ENCODE assay signal across 9 mouse cellular contexts in the genomic region with DNA sequence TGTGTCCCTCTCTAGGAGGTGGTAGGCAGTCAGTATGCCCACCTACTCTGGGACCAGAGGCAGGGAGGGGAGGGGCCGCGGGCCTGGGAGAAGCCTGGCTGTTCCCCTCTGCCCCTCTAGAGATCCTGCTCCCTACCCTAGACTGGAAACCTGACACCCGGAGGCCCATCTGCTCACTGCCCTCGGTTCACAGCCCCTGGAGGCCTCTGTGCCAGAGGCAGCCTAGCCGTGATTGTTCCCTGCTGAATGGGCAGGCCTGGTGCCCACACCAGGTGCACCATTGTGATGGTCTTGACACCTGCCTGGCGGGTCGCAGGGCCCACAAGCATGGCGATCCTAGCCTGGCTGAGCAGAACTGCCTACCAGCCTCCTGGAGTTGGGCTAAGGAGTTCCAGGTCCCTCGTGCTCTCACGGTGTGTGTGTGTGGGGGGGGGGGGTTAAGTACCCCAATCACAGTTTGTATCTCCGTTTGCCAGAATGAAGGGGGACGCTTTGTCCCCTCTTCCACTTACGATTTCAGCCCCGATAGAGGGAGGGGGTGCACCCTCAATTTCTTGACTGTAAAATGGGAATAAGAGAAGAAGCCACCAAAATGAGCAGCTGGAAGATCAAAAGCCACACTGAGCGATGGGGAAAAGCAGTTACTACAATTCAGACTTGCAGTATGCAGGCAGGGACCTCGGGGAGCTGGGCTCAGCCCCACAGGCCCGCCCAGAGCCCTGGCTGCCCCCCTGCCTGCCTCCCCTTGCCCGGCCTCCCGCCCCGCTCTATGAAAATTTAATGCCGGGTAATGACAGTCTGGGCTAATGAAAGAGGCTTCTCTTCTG. TPM values are rescaled to one million over a fixed set of nuclear protein-coding genes. Genes with fewer than 3 reads are reported as not detected.
A peak's percentile ranks its signal among the peaks of the same experiment; 100 is the strongest.
DNase-seq lines count a peak whose midpoint lies in the region; ATAC-seq and TF ChIP-seq lines count a peak whose summit lies in the region.
"Had no signal": no experiment of that assay in that cellular context is flagged by ENCODE, and none has a peak within 500 bp of the region (broad histone marks: within the 10 kb centered on the region; RNA-seq: fewer than 3 reads in every experiment).

No protein-coding gene starts in this region.

- H3K4me3 ChIP-seq in gastrocnemius, adult 2 months: no peak overlapping the region
- H3K4me3 ChIP-seq in forebrain, postnatal 0 days (ENCODE audit: low read depth, low read length): no peak overlapping the region
- peak overlapping the region; percentile 23 for H3K4me3 ChIP-seq in midbrain, embryonic 12.5 days

- H3K4me1 ChIP-seq in forebrain, postnatal 0 days (ENCODE audit: insufficient read depth): peaks cover 11% of the 10 kb centered on the region; the same call in 1 of the 2 replicates
- peaks cover 62% of the 10 kb centered on the region for H3K4me1 ChIP-seq in midbrain, embryonic 12.5 days

- peaks cover 11% of the 10 kb centered on the region for H3K27me3 ChIP-seq in forebrain, postnatal 0 days (ENCODE audit: insufficient read depth, low read length)
- peaks cover 65% of the 10 kb centered on the region for H3K27me3 ChIP-seq in midbrain, embryonic 12.5 days

- no peak for TF ChIP-seq CTCF in gastrocnemius, adult 2 months (IDR thresholded peaks at IDR 0.05)
- no peak for TF ChIP-seq CTCF in forebrain, postnatal 0 days (IDR thresholded peaks at IDR 0.05; ENCODE audit: low read depth)

- H3K27ac ChIP-seq in gastrocnemius, adult 2 months: peak overlapping the region; percentile 58; the same call in 1 of the 2 replicates
- no peak overlapping the region for H3K27ac ChIP-seq in forebrain, postnatal 0 days (ENCODE audit: low read depth, low read length)
- H3K27ac ChIP-seq in midbrain, embryonic 12.5 days (replicated peaks): peak overlapping the region; percentile 61

- H3K9ac ChIP-seq in forebrain, postnatal 0 days: no peak overlapping the region
- H3K9ac ChIP-seq in midbrain, embryonic 12.5 days (replicated peaks): 0 out of 2 replicates have a peak overlapping the region, but pooled peaks have one; percentile 28

- DNase-seq in gastrocnemius, adult 2 months: peak; percentile 35
- no peak for DNase-seq in gastrocnemius, adult 18-20 months (ENCODE audit: low spot score)
- peak; percentile 23 for DNase-seq in Muller cell, postnatal 12 days (ENCODE audit: inconsistent ontology term)
- no peak for DNase-seq in forebrain, postnatal 0 days
- no peak for DNase-seq in ovary, postnatal 36 days (ENCODE audit: low spot score)
- no peak for DNase-seq in spleen, postnatal 14 days (ENCODE audit: low spot score in 2 of 2)
- DNase-seq in gastrocnemius, postnatal 25 days: no peak
- DNase-seq: lung, adult 2 months had no signal

- WGBS in forebrain, postnatal 0 days: 6% methylated on average over 21 of the region's 21 CpGs
- WGBS in midbrain, embryonic 12.5 days: under 1% methylated on average over 21 of the region's 21 CpGs

- intact Hi-C loops in gastrocnemius, adult 2 months (cut with DNase I): loop anchor here (2.0 kb wide), 1 partner anchor 32 kb away; no protein-coding TSS in a partner anchor

- no peaks in the 10 kb centered on the region for H3K36me3 ChIP-seq in forebrain, postnatal 0 days (ENCODE audit: insufficient read depth)
- no peaks in the 10 kb centered on the region for H3K36me3 ChIP-seq in midbrain, embryonic 12.5 days

- no peak overlapping the region for H3K4me2 ChIP-seq in forebrain, postnatal 0 days (ENCODE audit: low read depth)
- H3K4me2 ChIP-seq in midbrain, embryonic 12.5 days (replicated peaks): peak overlapping the region; percentile 46

- no peaks in the 10 kb centered on the region for H3K9me3 ChIP-seq in forebrain, postnatal 0 days (ENCODE audit: low read length)
- H3K9me3 ChIP-seq in midbrain, embryonic 12.5 days: no peaks in the 10 kb centered on the region

- peak; percentile 50; the same call in 1 of the 2 replicates for ATAC-seq in forebrain, postnatal 0 days
- peak; percentile 67 for ATAC-seq in midbrain, embryonic 12.5 days (ENCODE audit: low FRiP score, low read depth)

RNA-seq across cellular contexts. Expression of a gene that starts 33.4 kb away (rescaled TPM):
- total RNA-seq in gastrocnemius, adult 2 months (2021): 10 to 100 TPM; 31.2 to 41.3 TPM
- 10 to 100 TPM; 37.9 to 44.4 TPM for total RNA-seq in gastrocnemius, adult 18-20 months (2021)
- total RNA-seq in forebrain, postnatal 0 days (2014; rRNA removed): 1.2 and 3.1 TPM in 2 replicates
- 0.65 and 1.1 TPM in 2 replicates for polyA plus RNA-seq in forebrain, postnatal 0 days (2015; fragmentation: Nextera tagmentation; extraction: Ambion mirVana)
- 3.3 and 4.1 TPM in 2 replicates for polyA plus RNA-seq in midbrain, embryonic 12.5 days (2016; fragmentation: Nextera tagmentation; extraction: Ambion mirVana)
- 10 to 100 TPM; 27.8 to 30.2 TPM for total RNA-seq in gastrocnemius, postnatal 25 days (2021)

Comparison
In these comparisons a context has a peak if more than half of its experiments do, and no peak if none do; other contexts are left out.
1. DNase-seq: peak in gastrocnemius, adult 2 months (single experiment) and Muller cell, postnatal 12 days (single experiment); none in gastrocnemius, adult 18-20 months (single experiment), forebrain, postnatal 0 days (single experiment), ovary, postnatal 36 days (single experiment), spleen, postnatal 14 days (0 of 2) and gastrocnemius, postnatal 25 days (single experiment).